Mouse (Mus musculus): Measurements from ENCODE around the gene Dmrta1.
"Not testable (repeated sequence)": the region's sequence is repeated elsewhere in the genome, so short reads cannot be mapped to it uniquely, and the experiment has no call there.

The Dmrta1 gene

DNA sequence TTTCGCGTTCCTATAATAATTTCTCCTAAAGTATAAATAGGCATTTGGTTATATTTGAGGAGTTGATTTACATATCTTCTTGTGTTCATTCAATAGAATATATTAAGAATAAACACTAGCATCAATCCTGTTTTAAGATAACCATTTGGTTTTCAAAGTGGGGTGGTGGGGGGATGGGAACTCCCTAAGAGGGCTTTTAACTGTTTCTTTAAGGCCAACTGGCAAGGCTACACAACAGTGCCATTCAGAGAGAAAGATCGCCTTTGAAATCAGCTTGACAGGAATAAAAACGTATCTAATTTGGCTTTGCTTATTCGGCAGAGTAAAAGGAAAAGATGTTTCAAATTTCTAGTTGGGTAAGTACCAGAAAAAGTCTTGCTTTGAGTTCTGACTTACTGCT, at the start of gene Dmrta1:
Gene Dmrta1 (plus strand): TSS at position 242 of the 400 bp plus-strand sequence.
- no peak for DNase-seq (ENCODE audit: low spot score)

DNA sequence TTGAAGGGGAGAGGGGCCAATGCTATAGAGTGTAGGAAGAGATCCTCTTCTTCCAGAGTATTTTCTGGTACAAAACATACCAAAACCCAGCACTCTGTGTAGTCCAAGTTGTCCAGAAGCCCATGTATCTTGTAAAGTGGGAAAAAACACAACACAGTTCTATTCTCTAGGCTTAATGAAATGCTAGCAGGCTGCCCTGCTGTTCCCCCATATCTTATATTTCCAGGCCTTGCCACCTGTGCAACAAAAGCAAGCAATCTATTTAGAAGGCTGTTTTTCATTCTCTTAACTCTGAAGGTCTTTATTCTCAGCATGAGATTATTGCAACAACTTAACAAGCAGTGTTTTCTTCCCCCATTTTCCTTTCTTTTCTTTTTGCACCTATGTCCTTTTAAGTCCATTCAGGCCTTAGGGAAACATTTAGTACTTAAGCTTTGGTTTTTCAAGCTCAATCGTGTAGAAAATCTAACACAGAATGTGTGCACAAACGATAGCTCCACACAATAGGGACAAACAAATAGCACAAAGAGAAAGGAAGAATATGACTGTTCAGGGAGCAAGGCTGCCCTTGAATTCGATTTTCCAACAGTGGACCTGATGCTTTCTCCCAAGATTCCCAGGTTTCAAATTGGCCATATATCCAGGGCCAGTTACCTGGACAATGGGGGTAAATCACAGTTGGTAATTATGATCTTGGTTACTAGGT, 48.7 kb upstream of the Dmrta1 start:
- peak; percentile 18 for DNase-seq (ENCODE audit: low spot score)

GRCm38 (mm10) chr4:89631560-89631959, 47.7 kb upstream of the Dmrta1 start:
- DNase-seq (ENCODE audit: low spot score) = no peak

- DNase-seq (ENCODE audit: low spot score) = peak; percentile 7
Measured at GRCm38 (mm10) chr4:89638651-89639050, 40.6 kb upstream of the Dmrta1 start.

DNA sequence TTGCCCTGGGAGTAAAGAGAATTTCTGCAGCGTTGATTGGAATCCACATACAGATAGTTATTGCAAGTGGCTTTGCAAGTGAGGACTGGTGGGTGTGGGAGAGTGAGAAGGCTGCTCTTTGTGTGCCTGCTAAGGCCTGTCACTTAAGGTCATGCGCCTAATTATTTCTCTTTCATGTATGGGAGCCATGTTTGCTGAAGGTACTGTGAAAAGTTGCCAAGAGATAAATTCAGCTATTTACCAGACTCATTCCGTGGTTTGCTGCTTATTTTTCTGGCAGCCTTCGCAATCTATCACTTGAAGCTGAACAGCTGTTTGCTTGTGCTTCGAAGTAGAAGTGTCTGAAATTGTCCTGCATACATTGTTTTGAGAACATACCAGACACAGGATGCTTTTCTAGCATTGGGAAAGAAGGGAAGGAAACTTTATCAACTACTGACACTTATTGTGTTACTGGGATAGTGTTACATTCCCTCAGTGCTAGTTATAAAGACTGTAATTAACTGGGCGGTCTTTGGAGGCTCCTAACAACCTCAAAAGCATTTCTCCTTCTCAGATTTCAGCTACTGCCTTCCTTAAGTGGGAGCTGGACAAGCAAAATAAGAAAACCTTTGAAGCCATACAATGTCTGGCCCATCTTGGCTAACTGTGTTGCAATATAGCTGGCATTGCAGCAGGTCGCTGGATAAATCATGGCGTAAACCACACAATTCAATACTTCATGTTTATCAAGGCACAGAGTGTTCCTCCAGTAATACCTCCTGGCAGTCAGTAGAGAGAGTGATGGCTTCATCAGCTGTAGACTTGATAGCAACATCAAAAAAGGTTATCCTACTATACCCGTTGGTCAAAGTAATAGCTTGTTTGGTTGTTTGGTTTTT, 34.8 kb upstream of the Dmrta1 start:
- peak; percentile 21 for DNase-seq (ENCODE audit: low spot score)

GRCm38 (mm10) chr4:89650352-89651311, 28.6 kb upstream of the Dmrta1 start:
- no peak for DNase-seq (ENCODE audit: low spot score)

DNA sequence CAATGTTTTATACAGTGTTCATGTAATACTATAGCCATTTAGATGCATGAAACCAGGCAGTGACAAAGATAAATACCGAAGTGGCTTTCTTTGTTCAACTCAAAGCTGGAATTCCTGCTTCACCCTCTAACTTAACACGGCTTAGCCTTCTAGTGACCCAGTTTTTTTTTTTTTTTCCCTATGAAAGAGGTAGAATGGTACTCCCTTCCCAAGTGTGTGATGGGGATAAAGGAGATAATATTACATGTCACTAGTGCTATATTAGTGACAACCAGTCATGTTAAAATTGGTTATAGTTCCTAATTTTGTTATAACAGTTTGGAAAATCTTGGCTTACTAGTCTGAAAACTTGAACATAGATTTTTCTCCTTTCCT, 27.9 kb upstream of the Dmrta1 start:
- no peak for DNase-seq (ENCODE audit: low spot score)

GRCm38 (mm10) chr4:89651779-89652178, 27.5 kb upstream of the Dmrta1 start:
- no peak for DNase-seq (ENCODE audit: low spot score)

- DNase-seq (ENCODE audit: low spot score) = no peak
Measured at GRCm38 (mm10) chr4:89663406-89663805, 15.8 kb upstream of the Dmrta1 start.

DNA sequence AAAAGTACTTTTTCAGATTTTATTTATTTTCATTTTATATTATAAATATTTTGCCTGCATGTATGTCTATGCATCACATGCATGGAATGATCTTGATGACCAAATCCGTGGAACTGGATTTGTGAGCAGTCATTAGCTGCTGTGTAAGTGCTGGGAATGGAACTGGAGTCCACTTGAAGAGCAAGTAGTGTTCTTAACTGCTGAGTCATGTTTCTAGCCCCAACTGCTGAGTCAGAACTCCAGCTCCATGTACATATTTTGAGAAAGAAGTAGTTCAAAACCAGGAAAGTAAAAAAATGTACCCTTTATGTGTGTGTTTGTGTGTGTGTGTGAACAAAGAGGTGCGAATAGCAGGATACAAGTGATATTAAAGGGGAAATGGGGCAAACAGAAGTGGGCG, 4.5 kb upstream of the Dmrta1 start:
- DNase-seq (ENCODE audit: low spot score) = no peak

GRCm38 (mm10) chr4:89677903-89678302, 1.3 kb upstream of the Dmrta1 start:
- DNase-seq (ENCODE audit: low spot score) = peak; percentile 9

DNA sequence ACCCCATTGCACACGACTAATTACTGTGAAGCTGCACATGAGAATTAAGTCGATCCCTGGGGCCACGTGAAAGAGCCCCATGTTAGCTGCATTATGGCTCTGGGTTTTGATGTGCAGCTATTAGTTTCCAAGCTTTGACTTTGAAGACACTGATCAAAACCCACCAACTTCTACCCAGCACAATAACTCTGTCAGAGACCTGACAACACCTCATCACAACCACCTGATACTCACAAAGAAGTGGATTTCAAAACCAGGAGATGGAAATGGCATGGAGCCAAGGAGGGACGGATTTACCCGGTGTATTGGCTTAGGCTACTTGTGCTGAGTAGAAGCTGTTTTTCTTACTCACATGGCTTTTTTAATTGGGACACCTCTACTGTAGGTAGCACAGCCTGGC, 523 bp upstream of the Dmrta1 start:
- no peak for DNase-seq (ENCODE audit: low spot score)

DNA sequence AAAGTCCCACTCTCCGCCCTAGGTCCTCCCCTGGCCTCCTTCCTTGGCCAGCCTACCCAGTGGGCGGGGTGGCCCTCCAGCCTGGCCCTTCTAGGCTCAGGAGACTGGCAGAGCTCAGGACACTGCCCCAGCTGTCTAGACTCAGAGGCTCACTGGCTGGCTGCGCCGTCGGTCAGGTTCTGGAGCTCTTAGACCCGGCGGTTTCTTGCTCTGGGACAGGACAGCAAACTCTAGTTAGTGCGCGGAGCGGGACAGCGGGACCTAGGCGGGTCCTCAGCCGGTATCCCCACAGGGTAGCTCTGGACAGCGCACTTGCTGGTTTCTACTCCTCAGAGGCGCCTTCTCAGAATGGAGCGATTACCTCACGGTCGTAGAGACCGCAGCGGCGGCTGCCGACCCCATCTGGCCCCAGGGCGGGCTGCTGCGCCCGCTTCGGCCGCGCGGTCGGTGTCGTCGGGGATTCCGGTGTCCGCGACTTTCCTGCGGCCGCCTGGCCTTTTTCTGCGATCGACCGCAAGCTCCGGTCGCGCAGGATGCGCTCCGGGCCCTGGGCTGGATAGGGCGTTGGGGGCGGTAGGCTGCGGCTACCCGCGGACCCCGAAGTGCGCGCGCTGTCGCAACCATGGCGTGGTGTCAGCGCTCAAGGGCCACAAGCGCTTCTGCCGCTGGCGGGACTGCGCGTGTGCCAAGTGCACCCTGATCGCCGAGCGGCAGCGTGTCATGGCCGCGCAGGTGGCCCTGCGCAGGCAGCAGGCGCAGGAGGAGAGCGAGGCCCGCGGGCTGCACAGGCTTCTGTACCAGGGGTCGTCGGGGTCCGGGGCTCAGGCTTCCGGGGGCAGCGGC, 8.9 kb downstream of the Dmrta1 start:
- peak; percentile 64 for DNase-seq (ENCODE audit: low spot score)

DNA sequence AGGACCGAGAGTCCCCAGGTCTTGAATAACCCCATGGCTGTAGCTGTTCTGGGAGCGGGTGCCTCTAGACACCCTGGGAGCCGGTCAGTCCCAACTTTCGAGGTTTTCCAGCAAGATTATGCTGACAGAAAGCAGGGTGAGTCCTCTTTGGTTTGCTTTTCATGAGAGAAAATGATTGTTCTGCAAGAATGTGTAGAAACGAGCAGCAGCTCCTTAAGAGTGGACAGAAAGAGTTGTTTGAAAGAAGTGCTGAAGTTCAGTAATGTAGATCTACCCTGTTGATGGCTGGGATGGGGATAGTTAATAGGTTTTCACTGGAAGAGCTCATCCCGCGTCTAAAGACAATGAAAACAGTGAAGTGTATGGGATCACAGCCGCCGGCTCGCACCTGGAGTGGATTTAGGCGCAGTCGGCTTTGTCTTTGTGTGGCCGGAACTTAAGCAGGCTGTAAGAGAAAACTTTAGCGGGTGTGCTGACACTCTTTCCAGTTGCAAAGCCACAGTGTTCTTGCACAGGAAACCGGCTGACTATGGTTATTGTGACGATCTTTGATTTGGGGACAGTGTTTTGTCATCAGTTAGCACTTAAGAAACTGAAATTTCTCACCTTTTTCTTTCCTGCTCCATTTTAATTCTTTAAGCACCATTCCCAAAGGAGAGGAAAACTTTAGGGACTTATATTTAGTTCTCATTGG, 9.7 kb downstream of the Dmrta1 start:
- DNase-seq (ENCODE audit: low spot score) = peak; percentile 39

DNA sequence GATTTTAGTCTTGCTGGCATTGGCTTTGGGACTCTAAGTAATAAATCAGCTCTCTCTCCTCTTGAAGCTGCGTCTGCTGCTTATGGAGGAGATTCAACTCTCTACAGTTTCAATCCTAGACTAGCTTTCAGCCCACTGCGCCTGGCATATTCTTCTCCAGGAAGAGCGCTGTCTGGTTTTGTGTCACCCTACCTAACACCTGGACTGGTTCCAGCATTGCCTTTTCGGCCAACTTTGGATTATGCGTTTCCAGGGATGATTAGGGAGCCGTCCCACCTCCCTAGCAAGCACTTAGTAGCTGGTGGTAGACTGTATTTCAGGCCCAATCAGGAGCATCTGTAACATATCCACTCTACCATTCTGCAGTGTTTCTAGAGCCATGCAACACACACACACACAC, 12.7 kb downstream of the Dmrta1 start:
- no peak for DNase-seq (ENCODE audit: low spot score)

- DNase-seq (ENCODE audit: low spot score) = peak; percentile 23
Measured at GRCm38 (mm10) chr4:89692780-89693179, 13.5 kb downstream of the Dmrta1 start.

- DNase-seq (ENCODE audit: low spot score) = no peak
Measured at GRCm38 (mm10) chr4:89695589-89695988, 16.4 kb downstream of the Dmrta1 start.

GRCm38 (mm10) chr4:89697951-89698350, 18.7 kb downstream of the Dmrta1 start:
- no peak for DNase-seq (ENCODE audit: low spot score)

DNA sequence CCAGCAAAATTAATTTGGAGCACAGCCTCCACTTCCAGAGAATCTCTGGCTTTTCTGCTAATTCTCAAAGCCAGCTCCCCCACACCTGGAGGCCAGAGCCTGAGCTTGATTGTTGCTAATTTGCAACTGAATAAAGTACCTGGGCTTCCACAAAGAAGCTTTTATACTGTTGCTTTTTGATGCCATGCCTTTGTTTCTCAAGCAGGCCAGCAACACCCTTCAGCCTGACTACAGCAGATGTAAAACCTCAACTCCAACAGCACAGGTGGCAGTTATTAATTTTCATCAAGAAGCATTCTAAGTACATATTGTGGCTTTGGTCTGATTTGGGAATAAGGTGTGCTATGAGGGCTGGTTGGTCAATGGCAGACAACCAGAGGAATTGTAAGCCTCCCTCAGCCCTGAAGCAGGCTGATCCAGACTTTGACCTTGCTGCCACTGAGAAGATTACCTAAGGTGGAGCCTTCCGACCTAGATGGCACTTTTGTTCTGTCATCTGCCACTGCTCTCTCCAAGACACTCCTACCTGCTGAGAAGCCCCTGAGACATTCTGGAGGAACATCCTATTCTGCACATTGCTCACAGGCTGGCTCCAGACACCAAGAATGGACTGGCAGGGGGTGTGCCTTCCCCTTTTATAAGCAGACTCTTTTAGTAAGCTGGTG, 44.4 kb downstream of the Dmrta1 start:
- not testable (repeated sequence) for DNase-seq (ENCODE audit: low spot score)
